Mouse (Mus musculus): ENCODE data around the gene Ceacam12. TPM values are rescaled to one million over a fixed set of nuclear protein-coding genes. Genes with fewer than 3 reads are reported as not detected.

The Ceacam12 gene
- total RNA-seq (2023), result not detected in 4 replicates

DNA sequence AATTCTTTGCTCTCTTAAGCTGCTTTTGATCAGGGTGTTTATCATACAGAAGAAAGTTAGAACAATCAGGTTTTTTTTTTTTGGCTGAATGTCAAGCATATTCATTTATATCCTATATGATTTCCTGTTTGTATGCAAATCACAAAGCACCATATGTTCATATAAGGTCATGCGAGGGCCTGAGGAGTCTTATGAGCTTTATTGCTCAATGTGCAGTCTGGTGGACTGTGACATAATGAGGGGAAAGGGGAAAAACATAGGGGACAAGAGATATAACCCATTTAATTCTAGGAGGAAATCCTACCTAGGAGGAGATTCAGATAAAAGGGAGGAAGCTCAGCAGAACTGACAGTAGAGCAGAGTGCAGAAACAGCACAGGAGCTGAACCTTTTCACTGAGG is at the start of gene Ceacam12:
Ceacam12 (plus strand) TSS at position 301 of the 400 bp plus-strand sequence.

Other genes starting within 250 kb of the Ceacam12 start
- not detected in 4 replicates for gene Gm5155, start 194.2 kb upstream of the Ceacam12 start, total RNA-seq (2023)
- not detected in 4 replicates for gene Ceacam11, start 93.8 kb upstream of the Ceacam12 start, total RNA-seq (2023)
- not detected in 4 replicates for gene Ceacam13, start 56.0 kb upstream of the Ceacam12 start, total RNA-seq (2023)
- gene Igfl3, start 110.6 kb downstream of the Ceacam12 start, total RNA-seq (2023), result not detected in 4 replicates
- gene Mill1, start 179.4 kb downstream of the Ceacam12 start, total RNA-seq (2023), result not detected in 4 replicates

Measured in B cell, adult 62 days (primary cell).